Mouse (Mus musculus) fat pad, adult 2 months (tissue): Measurements from ENCODE around the gene Thsd7a.
A peak's percentile ranks its signal among the peaks of the same experiment; 100 is the strongest.

Source experiments
- DNase-seq: peaks from one replicate; pipeline ENCODE4 v3.0.0-alpha.2; 2011; ENCODE audit warnings: low read depth, low spot score; ENCODE audit errors: extremely low read depth

The Thsd7a gene

GRCm38 (mm10) chr6:12517726-12518125 is 231.5 kb downstream of the Thsd7a start:
- DNase-seq = no peak

- DNase-seq = no peak
These were observed 242.3 kb downstream of the Thsd7a start for GRCm38 (mm10) chr6:12506877-12507276.

GRCm38 (mm10) chr6:12503867-12504266 is 245.3 kb downstream of the Thsd7a start:
- no peak for DNase-seq

- DNase-seq = no peak
These were observed 248.3 kb downstream of the Thsd7a start for GRCm38 (mm10) chr6:12500888-12501287.

GRCm38 (mm10) chr6:12499866-12500265 is 249.3 kb downstream of the Thsd7a start:
- no peak for DNase-seq

GRCm38 (mm10) chr6:12493571-12493970 is 255.6 kb downstream of the Thsd7a start:
- DNase-seq = no peak

GRCm38 (mm10) chr6:12488882-12489281 is 260.3 kb downstream of the Thsd7a start:
- DNase-seq = no peak

- DNase-seq = no peak
These were observed 267.6 kb downstream of the Thsd7a start for GRCm38 (mm10) chr6:12481527-12482163.

GRCm38 (mm10) chr6:12478359-12478758 is 270.9 kb downstream of the Thsd7a start:
- DNase-seq = no peak

GRCm38 (mm10) chr6:12470935-12471334 is 278.3 kb downstream of the Thsd7a start:
- DNase-seq = no peak

GRCm38 (mm10) chr6:12467339-12468124 is 281.7 kb downstream of the Thsd7a start:
- DNase-seq = no peak

GRCm38 (mm10) chr6:12458841-12459240 is 290.4 kb downstream of the Thsd7a start:
- peak; percentile 86 for DNase-seq

- no peak for DNase-seq
These were observed 291.8 kb downstream of the Thsd7a start for GRCm38 (mm10) chr6:12457451-12457850.

- no peak for DNase-seq
These were observed 294.2 kb downstream of the Thsd7a start for GRCm38 (mm10) chr6:12454876-12455485.

- no peak for DNase-seq
These were observed 295.1 kb downstream of the Thsd7a start for GRCm38 (mm10) chr6:12454132-12454531.

GRCm38 (mm10) chr6:12448851-12449250 is 300.4 kb downstream of the Thsd7a start:
- peak; percentile 77 for DNase-seq

- no peak for DNase-seq
These were observed 303.7 kb downstream of the Thsd7a start for GRCm38 (mm10) chr6:12445486-12445885.

GRCm38 (mm10) chr6:12439561-12439960 is 309.6 kb downstream of the Thsd7a start:
- DNase-seq = peak; percentile 59

GRCm38 (mm10) chr6:12419070-12419469 is 330.1 kb downstream of the Thsd7a start:
- no peak for DNase-seq

- DNase-seq = no peak
These were observed 332.2 kb downstream of the Thsd7a start for GRCm38 (mm10) chr6:12416976-12417375.

GRCm38 (mm10) chr6:12404441-12404840 is 344.8 kb downstream of the Thsd7a start:
- no peak for DNase-seq

GRCm38 (mm10) chr6:12402996-12403395 is 346.2 kb downstream of the Thsd7a start:
- no peak for DNase-seq
